Mouse (Mus musculus): Measurements from ENCODE around the gene Mpdu1. TPM values are rescaled to one million over a fixed set of nuclear protein-coding genes. Genes with fewer than 3 reads are reported as not detected.
"Not testable (repeated sequence)": the region's sequence is repeated elsewhere in the genome, so short reads cannot be mapped to it uniquely, and the experiment has no call there.

Gene Mpdu1
- polyA plus RNA-seq, 1 experiment from 2014 or later, result 61.3 TPM

GRCm38 (mm10) chr11:69621571-69622268 lies 40.7 kb downstream of the Mpdu1 start, which contains the start of gene Sat2:
Gene Sat2, plus strand, starts transcription at chr11:69622024.
- Histone ChIP-seq H3K9me3 (ENCODE audit: low read length) (no peaks in the 10 kb centered on the region), H3K27ac (ENCODE audit: low read length) (peak within 1 kb of the TSS; percentile 43), H3K4me1 (ENCODE audit: insufficient read depth, low read depth, low read length) (no peaks in the 10 kb centered on the region), H3K4me2 (replicated peaks; ENCODE audit: low read depth, low read length) (peak within 1 kb of the TSS; percentile 56), H3K4me3 (ENCODE audit: low read depth, low read length) (peak within 1 kb of the TSS; percentile 46), H3K36me3 (ENCODE audit: insufficient read depth, low read length) (no peaks in the 10 kb centered on the region), H3K9ac (replicated peaks; ENCODE audit: low read depth) (peak within 1 kb of the TSS; percentile 54), H3K27me3 (replicated peaks; ENCODE audit: insufficient read depth, low read length) (no peaks in the 10 kb centered on the region)
- DNase-seq (ENCODE audit: low spot score) (peak; percentile 86), ATAC-seq (peak; percentile 87)
- TF ChIP-seq EP300 (IDR thresholded peaks at IDR 0.05) (no peak), CTCF (IDR thresholded peaks at IDR 0.05) (no peak)
- 2% methylated on average over 20 of the region's 20 CpGs for WGBS

GRCm38 (mm10) chr11:69620394-69621081 lies 41.9 kb downstream of the Mpdu1 start:
- TF ChIP-seq CTCF (IDR thresholded peaks at IDR 0.05) (no peak), EP300 (IDR thresholded peaks at IDR 0.05) (no peak)
- no peak overlapping the region for H3K9ac ChIP-seq (replicated peaks; ENCODE audit: low read depth)
- ATAC-seq (no peak), DNase-seq (ENCODE audit: low spot score) (no peak)
- 60% methylated on average over 7 of the region's 7 CpGs for WGBS
- no peak overlapping the region for H3K4me3 ChIP-seq (ENCODE audit: low read depth, low read length)
- no peak overlapping the region for H3K27ac ChIP-seq (ENCODE audit: low read length)
- no peak overlapping the region for H3K4me2 ChIP-seq (replicated peaks; ENCODE audit: low read depth, low read length)
- no peaks in the 10 kb centered on the region for H3K36me3 ChIP-seq (ENCODE audit: insufficient read depth, low read length)
- no peaks in the 10 kb centered on the region for H3K27me3 ChIP-seq (replicated peaks; ENCODE audit: insufficient read depth, low read length)
- no peaks in the 10 kb centered on the region for H3K4me1 ChIP-seq (ENCODE audit: insufficient read depth, low read depth, low read length)
- no peaks in the 10 kb centered on the region for H3K9me3 ChIP-seq (ENCODE audit: low read length)

GRCm38 (mm10) chr11:69617805-69618204 lies 44.6 kb downstream of the Mpdu1 start, which contains the start of gene Shbg:
Gene Shbg, minus strand, starts transcription at chr11:69617905.
- no peak within 1 kb of the TSS for H3K9ac ChIP-seq (replicated peaks; ENCODE audit: low read depth)
- H3K36me3 ChIP-seq (ENCODE audit: insufficient read depth, low read length), result no peaks in the 10 kb centered on the region
- no peak within 1 kb of the TSS for H3K4me3 ChIP-seq (ENCODE audit: low read depth, low read length)
- DNase-seq (ENCODE audit: low spot score), result no peak
- WGBS, result 64% methylated on average over 5 of the region's 5 CpGs
- H3K27ac ChIP-seq (ENCODE audit: low read length), result no peak within 1 kb of the TSS
- ATAC-seq, result no peak
- H3K4me2 ChIP-seq (replicated peaks; ENCODE audit: low read depth, low read length), result no peak within 1 kb of the TSS
- no peaks in the 10 kb centered on the region for H3K27me3 ChIP-seq (replicated peaks; ENCODE audit: insufficient read depth, low read length)
- H3K9me3 ChIP-seq (ENCODE audit: low read length), result no peaks in the 10 kb centered on the region
- TF ChIP-seq EP300 (IDR thresholded peaks at IDR 0.05) (no peak), CTCF (IDR thresholded peaks at IDR 0.05) (no peak)
- peaks cover 4% of the 10 kb centered on the region; the same call in 1 of the 2 replicates for H3K4me1 ChIP-seq (ENCODE audit: insufficient read depth, low read depth, low read length)

- H3K9ac ChIP-seq (replicated peaks; ENCODE audit: low read depth), result no peak overlapping the region
- H3K9me3 ChIP-seq (ENCODE audit: low read length), result no peaks in the 10 kb centered on the region
- no peak for DNase-seq (ENCODE audit: low spot score)
- no peak for TF ChIP-seq EP300 (IDR thresholded peaks at IDR 0.05)
- H3K27ac ChIP-seq (ENCODE audit: low read length), result no peak overlapping the region
- no peaks in the 10 kb centered on the region for H3K36me3 ChIP-seq (ENCODE audit: insufficient read depth, low read length)
- no peak overlapping the region for H3K4me3 ChIP-seq (ENCODE audit: low read depth, low read length)
- 44% methylated on average over 10 of the region's 10 CpGs for WGBS
- H3K4me2 ChIP-seq (replicated peaks; ENCODE audit: low read depth, low read length), result no peak overlapping the region
- no peaks in the 10 kb centered on the region for H3K27me3 ChIP-seq (replicated peaks; ENCODE audit: insufficient read depth, low read length)
- no peak for ATAC-seq
- peaks cover 4% of the 10 kb centered on the region; the same call in 1 of the 2 replicates for H3K4me1 ChIP-seq (ENCODE audit: insufficient read depth, low read depth, low read length)
Observed at GRCm38 (mm10) chr11:69616781-69617180, 45.7 kb downstream of the Mpdu1 start.

GRCm38 (mm10) chr11:69614257-69614588 lies 48.2 kb downstream of the Mpdu1 start:
- H3K27ac ChIP-seq (ENCODE audit: low read length); DNase-seq (ENCODE audit: low spot score); ATAC-seq; H3K4me1 ChIP-seq (ENCODE audit: insufficient read depth, low read depth, low read length); H3K9me3 ChIP-seq (ENCODE audit: low read length); H3K27me3 ChIP-seq (replicated peaks; ENCODE audit: insufficient read depth, low read length); H3K9ac ChIP-seq (replicated peaks; ENCODE audit: low read depth); H3K4me3 ChIP-seq (ENCODE audit: low read depth, low read length); H3K36me3 ChIP-seq (ENCODE audit: insufficient read depth, low read length): not testable (repeated sequence)
- WGBS, result 43% methylated on average over 11 of the region's 11 CpGs
- peak overlapping the region; percentile 36; the same call in 1 of the 2 replicates for H3K4me2 ChIP-seq (replicated peaks; ENCODE audit: low read depth, low read length)

- TF ChIP-seq CTCF (IDR thresholded peaks at IDR 0.05) (peak; percentile 86), EP300 (IDR thresholded peaks at IDR 0.05) (no peak)
- H3K4me3 ChIP-seq (ENCODE audit: low read depth, low read length), result no peak overlapping the region
- peaks cover 4% of the 10 kb centered on the region; the same call in 1 of the 2 replicates for H3K4me1 ChIP-seq (ENCODE audit: insufficient read depth, low read depth, low read length)
- 10% methylated on average over 18 of the region's 19 CpGs for WGBS
- peak overlapping the region; percentile 36 for H3K4me2 ChIP-seq (replicated peaks; ENCODE audit: low read depth, low read length)
- H3K9ac ChIP-seq (replicated peaks; ENCODE audit: low read depth), result 0 out of 2 replicates have a peak overlapping the region, but pooled peaks have one; percentile 16
- no peaks in the 10 kb centered on the region for H3K9me3 ChIP-seq (ENCODE audit: low read length)
- DNase-seq (ENCODE audit: low spot score) (peak; percentile 94), ATAC-seq (peak; percentile 84)
- H3K36me3 ChIP-seq (ENCODE audit: insufficient read depth, low read length), result no peaks in the 10 kb centered on the region
- H3K27me3 ChIP-seq (replicated peaks; ENCODE audit: insufficient read depth, low read length), result no peaks in the 10 kb centered on the region
- no peak overlapping the region for H3K27ac ChIP-seq (ENCODE audit: low read length)
Observed at GRCm38 (mm10) chr11:69613553-69614256, 48.7 kb downstream of the Mpdu1 start.
